Mouse (Mus musculus): ENCODE measurements around the gene Ptpn20. TPM values are rescaled to one million over a fixed set of nuclear protein-coding genes. Genes with fewer than 3 reads are reported as not detected.

Ptpn20 gene
- polyA plus RNA-seq, 1 experiment = 0.17 TPM

- H3K27ac ChIP-seq (ENCODE audit: insufficient read depth, low read length) = no peak overlapping the region
- H3K4me1 ChIP-seq (ENCODE audit: control insufficient read depth, insufficient read depth, low read length) = no peaks in the 10 kb centered on the region
- no peak overlapping the region for H3K4me3 ChIP-seq (ENCODE audit: insufficient read depth, low read length)
- no peak for TF ChIP-seq POLR2A (IDR thresholded peaks at IDR 0.05; ENCODE audit: extremely low read depth, insufficient read depth, low read length)
- no peak for TF ChIP-seq CTCF (IDR thresholded peaks at IDR 0.05; ENCODE audit: extremely low read depth, insufficient read depth, low read length)
These were observed 77.3 kb downstream of the Ptpn20 start for GRCm38 (mm10) chr14:33666301-33666700.

GRCm38 (mm10) chr14:33669891-33670290 lies 80.9 kb downstream of the Ptpn20 start:
- Histone ChIP-seq H3K27ac (ENCODE audit: insufficient read depth, low read length) (no peak overlapping the region), H3K4me1 (ENCODE audit: control insufficient read depth, insufficient read depth, low read length) (no peaks in the 10 kb centered on the region), H3K4me3 (ENCODE audit: insufficient read depth, low read length) (no peak overlapping the region)
- no peak for TF ChIP-seq POLR2A (IDR thresholded peaks at IDR 0.05; ENCODE audit: extremely low read depth, insufficient read depth, low read length)

GRCm38 (mm10) chr14:33673350-33674087 lies 84.5 kb downstream of the Ptpn20 start:
- no peak overlapping the region for H3K27ac ChIP-seq (ENCODE audit: insufficient read depth, low read length)
- H3K4me3 ChIP-seq (ENCODE audit: insufficient read depth, low read length) = no peak overlapping the region
- no peaks in the 10 kb centered on the region for H3K4me1 ChIP-seq (ENCODE audit: control insufficient read depth, insufficient read depth, low read length)
- TF ChIP-seq POLR2A (IDR thresholded peaks at IDR 0.05; ENCODE audit: extremely low read depth, insufficient read depth, low read length) = no peak
- TF ChIP-seq CTCF (IDR thresholded peaks at IDR 0.05; ENCODE audit: extremely low read depth, insufficient read depth, low read length) = peak; percentile 95

GRCm38 (mm10) chr14:33677996-33678395 lies 89.0 kb downstream of the Ptpn20 start:
- no peak for TF ChIP-seq POLR2A (IDR thresholded peaks at IDR 0.05; ENCODE audit: extremely low read depth, insufficient read depth, low read length)
- no peak for TF ChIP-seq CTCF (IDR thresholded peaks at IDR 0.05; ENCODE audit: extremely low read depth, insufficient read depth, low read length)
- no peak overlapping the region for H3K27ac ChIP-seq (ENCODE audit: insufficient read depth, low read length)
- H3K4me1 ChIP-seq (ENCODE audit: control insufficient read depth, insufficient read depth, low read length) = no peaks in the 10 kb centered on the region
- no peak overlapping the region for H3K4me3 ChIP-seq (ENCODE audit: insufficient read depth, low read length)

GRCm38 (mm10) chr14:33678740-33679139 lies 89.7 kb downstream of the Ptpn20 start:
- Histone ChIP-seq H3K4me1 (ENCODE audit: control insufficient read depth, insufficient read depth, low read length) (no peaks in the 10 kb centered on the region), H3K27ac (ENCODE audit: insufficient read depth, low read length) (no peak overlapping the region), H3K4me3 (ENCODE audit: insufficient read depth, low read length) (no peak overlapping the region)
- no peak for TF ChIP-seq CTCF (IDR thresholded peaks at IDR 0.05; ENCODE audit: extremely low read depth, insufficient read depth, low read length)
- no peak for TF ChIP-seq POLR2A (IDR thresholded peaks at IDR 0.05; ENCODE audit: extremely low read depth, insufficient read depth, low read length)

GRCm38 (mm10) chr14:33680621-33681020 lies 91.6 kb downstream of the Ptpn20 start:
- TF ChIP-seq CTCF (IDR thresholded peaks at IDR 0.05; ENCODE audit: extremely low read depth, insufficient read depth, low read length) (no peak), POLR2A (IDR thresholded peaks at IDR 0.05; ENCODE audit: extremely low read depth, insufficient read depth, low read length) (no peak)
- H3K4me1 ChIP-seq (ENCODE audit: control insufficient read depth, insufficient read depth, low read length) = no peaks in the 10 kb centered on the region
- no peak overlapping the region for H3K27ac ChIP-seq (ENCODE audit: insufficient read depth, low read length)
- no peak overlapping the region for H3K4me3 ChIP-seq (ENCODE audit: insufficient read depth, low read length)

GRCm38 (mm10) chr14:33682768-33683167 lies 93.8 kb downstream of the Ptpn20 start:
- Histone ChIP-seq H3K4me1 (ENCODE audit: control insufficient read depth, insufficient read depth, low read length) (no peaks in the 10 kb centered on the region), H3K27ac (ENCODE audit: insufficient read depth, low read length) (no peak overlapping the region), H3K4me3 (ENCODE audit: insufficient read depth, low read length) (no peak overlapping the region)
- no peak for TF ChIP-seq CTCF (IDR thresholded peaks at IDR 0.05; ENCODE audit: extremely low read depth, insufficient read depth, low read length)
- no peak for TF ChIP-seq POLR2A (IDR thresholded peaks at IDR 0.05; ENCODE audit: extremely low read depth, insufficient read depth, low read length)

GRCm38 (mm10) chr14:33683701-33684100 lies 94.7 kb downstream of the Ptpn20 start:
- TF ChIP-seq CTCF (IDR thresholded peaks at IDR 0.05; ENCODE audit: extremely low read depth, insufficient read depth, low read length) = no peak
- no peak for TF ChIP-seq POLR2A (IDR thresholded peaks at IDR 0.05; ENCODE audit: extremely low read depth, insufficient read depth, low read length)
- no peak overlapping the region for H3K27ac ChIP-seq (ENCODE audit: insufficient read depth, low read length)
- H3K4me1 ChIP-seq (ENCODE audit: control insufficient read depth, insufficient read depth, low read length) = no peaks in the 10 kb centered on the region
- no peak overlapping the region for H3K4me3 ChIP-seq (ENCODE audit: insufficient read depth, low read length)

- Histone ChIP-seq H3K4me3 (ENCODE audit: insufficient read depth, low read length) (no peak overlapping the region), H3K27ac (ENCODE audit: insufficient read depth, low read length) (no peak overlapping the region), H3K4me1 (ENCODE audit: control insufficient read depth, insufficient read depth, low read length) (peaks cover 2% of the 10 kb centered on the region; the same call in 1 of the 2 replicates)
- no peak for TF ChIP-seq CTCF (IDR thresholded peaks at IDR 0.05; ENCODE audit: extremely low read depth, insufficient read depth, low read length)
- no peak for TF ChIP-seq POLR2A (IDR thresholded peaks at IDR 0.05; ENCODE audit: extremely low read depth, insufficient read depth, low read length)
These were observed 98.5 kb downstream of the Ptpn20 start for GRCm38 (mm10) chr14:33687444-33688028.

GRCm38 (mm10) chr14:33689044-33689443 lies 100.0 kb downstream of the Ptpn20 start:
- Histone ChIP-seq H3K4me1 (ENCODE audit: control insufficient read depth, insufficient read depth, low read length) (peaks cover 2% of the 10 kb centered on the region; the same call in 1 of the 2 replicates), H3K4me3 (ENCODE audit: insufficient read depth, low read length) (no peak overlapping the region), H3K27ac (ENCODE audit: insufficient read depth, low read length) (no peak overlapping the region)
- TF ChIP-seq CTCF (IDR thresholded peaks at IDR 0.05; ENCODE audit: extremely low read depth, insufficient read depth, low read length) (no peak), POLR2A (IDR thresholded peaks at IDR 0.05; ENCODE audit: extremely low read depth, insufficient read depth, low read length) (no peak)

Other genes starting within 250 kb of the Ptpn20 start
- gene Mapk8, start 142.0 kb upstream of the Ptpn20 start, polyA plus RNA-seq (2012; rRNA removed) = 62.8 and 63.3 TPM in 2 replicates
- gene Frmpd2, start 117.5 kb upstream of the Ptpn20 start, polyA plus RNA-seq (2012; rRNA removed) = 0.49 and 1.0 TPM in 2 replicates

Data from cortical plate, adult 2 months (tissue).